Mouse (Mus musculus) heart, embryonic 12.5 days (tissue): ENCODE measurements at regions not wholly inside any gene's neighbourhood (a gene's known extent, or its start where the extent isn't known, plus 50 kb on each side); places are given as distances from the start of the nearest gene placed in this dataset.

Source experiments
- ATAC-seq: fragments of 200-750 bp; cut with Nextera tagmentation; 2 replicates; pipeline ENCODE4 v1.8.0; 2017; ENCODE audit warnings: moderate TSS enrichment, moderate library complexity; ENCODE audit not compliant: insufficient number of reproducible peaks, low FRiP score
- H3K27ac ChIP-seq: fragments of 300-500 bp; sonication (generic); 2 replicates; pipeline ENCODE4 v1.5.1; 2016; ENCODE audit warnings: mild to moderate bottlenecking, moderate library complexity; ENCODE audit not compliant: poor library complexity, severe bottlenecking
- H3K27me3 ChIP-seq: fragments of 300-500 bp; sonication (generic); replicated peaks from 2 replicates; pipeline ENCODE4 v1.6.1; 2016; ENCODE audit warnings: mild to moderate bottlenecking, moderate library complexity
- H3K36me3 ChIP-seq: fragments of 300-500 bp; sonication (generic); 2 replicates; pipeline ENCODE4 v1.6.1; 2016; ENCODE audit warnings: mild to moderate bottlenecking, moderate library complexity
- H3K4me1 ChIP-seq: fragments of 300-500 bp; sonication (generic); replicated peaks from 2 replicates; pipeline ENCODE4 v1.6.1; 2016; ENCODE audit warnings: mild to moderate bottlenecking
- H3K4me2 ChIP-seq: fragments of 300-500 bp; sonication (generic); 2 replicates; pipeline ENCODE4 v1.6.1; 2016; ENCODE audit warnings: mild to moderate bottlenecking, moderate library complexity
- H3K4me3 ChIP-seq: fragments of 300-500 bp; sonication (generic); 2 replicates; pipeline ENCODE4 v1.5.1; 2016; ENCODE audit warnings: mild to moderate bottlenecking
- H3K9ac ChIP-seq: fragments of 300-500 bp; sonication (generic); 2 replicates; pipeline ENCODE4 v1.6.1; 2016; ENCODE audit warnings: mild to moderate bottlenecking, moderate library complexity
- H3K9me3 ChIP-seq: fragments of 300-500 bp; sonication (generic); replicated peaks from 2 replicates; pipeline ENCODE4 v1.6.1; 2016; ENCODE audit warnings: mild to moderate bottlenecking, moderate library complexity
- WGBS: fragments of 180-500 bp; shearing (Covaris S2); methylation state at CpG from one replicate; pipeline ENCODE4 v1.1.7; 2016; 5-methylcytosine and 5-hydroxymethylcytosine counted together

DNA sequence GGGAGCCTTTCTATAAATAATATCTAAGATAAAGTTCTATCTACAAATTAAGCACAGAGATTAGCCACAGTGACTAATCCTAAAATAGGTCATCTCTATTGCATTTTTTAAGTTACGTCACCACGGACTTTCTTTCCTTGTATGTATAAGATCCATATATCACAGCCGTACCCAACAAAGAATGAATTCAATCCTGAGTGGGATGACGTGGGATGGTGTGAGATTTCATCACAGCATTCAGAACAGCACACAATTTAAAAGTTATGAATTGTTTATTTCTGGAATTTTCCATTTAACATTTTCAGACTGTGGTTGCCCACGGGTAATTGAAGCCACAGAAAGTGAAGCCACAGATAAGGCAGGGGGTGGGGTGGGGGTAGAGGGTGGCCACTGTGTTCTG, 129.0 kb upstream of the Dynlrb2 start:
- H3K27me3 ChIP-seq = no peaks in the 10 kb centered on the region; the same call in 1 of the 2 replicates
- H3K4me3 ChIP-seq = no peak overlapping the region
- no peaks in the 10 kb centered on the region for H3K9me3 ChIP-seq
- H3K36me3 ChIP-seq = no peaks in the 10 kb centered on the region
- H3K4me2 ChIP-seq = no peak overlapping the region
- no peak for ATAC-seq
- H3K9ac ChIP-seq = no peak overlapping the region
- H3K27ac ChIP-seq = no peak overlapping the region
- 54% methylated on average over 5 of the region's 5 CpGs for WGBS
- H3K4me1 ChIP-seq = peaks cover 31% of the 10 kb centered on the region

DNA sequence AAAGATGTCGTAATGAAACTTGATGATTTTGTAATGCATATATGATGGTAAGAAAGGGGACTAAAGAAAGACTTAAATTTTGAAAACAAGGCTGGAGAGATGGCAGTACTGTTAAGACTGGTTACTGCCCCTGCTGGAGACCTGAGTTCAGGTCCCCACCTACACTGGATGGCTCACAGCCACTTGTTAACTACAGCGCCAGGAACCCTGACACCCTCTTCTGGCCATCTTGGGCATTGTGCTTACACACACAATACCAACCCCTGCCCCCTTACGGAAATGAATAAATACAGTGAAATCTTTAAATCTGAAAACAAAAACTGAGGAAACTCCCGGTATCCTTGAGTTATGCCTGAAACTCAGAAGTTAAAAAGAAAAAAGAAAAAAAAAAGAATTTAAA, 131.7 kb upstream of the Dynlrb2 start:
- ATAC-seq = no peak
- 81% methylated on average over 4 of the region's 4 CpGs for WGBS
- no peaks in the 10 kb centered on the region for H3K36me3 ChIP-seq
- H3K9ac ChIP-seq = no peak overlapping the region
- no peak overlapping the region for H3K27ac ChIP-seq
- H3K4me3 ChIP-seq = no peak overlapping the region
- no peaks in the 10 kb centered on the region; the same call in 1 of the 2 replicates for H3K27me3 ChIP-seq
- peaks cover 17% of the 10 kb centered on the region for H3K4me1 ChIP-seq
- no peak overlapping the region for H3K4me2 ChIP-seq
- no peaks in the 10 kb centered on the region for H3K9me3 ChIP-seq

DNA sequence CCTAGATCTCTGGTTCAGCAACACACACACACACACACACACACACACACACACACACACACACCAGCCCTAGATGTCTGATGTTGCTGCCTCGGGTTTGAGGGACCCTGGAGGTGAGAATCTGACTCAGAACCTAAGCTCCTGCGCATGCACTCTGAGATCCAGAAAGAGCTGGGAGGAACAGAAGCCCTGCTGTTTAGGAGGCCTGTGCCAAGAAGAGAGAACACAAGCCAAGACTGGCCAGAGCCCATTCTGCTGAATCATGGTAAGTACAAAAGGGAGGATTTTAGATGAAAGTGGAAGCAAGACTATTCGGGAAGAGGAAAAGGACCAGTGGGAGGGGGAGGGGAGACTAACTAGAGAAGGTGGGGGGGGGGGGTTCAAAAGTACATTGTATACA, 132.2 kb upstream of the Dynlrb2 start:
- WGBS = 49% methylated on average over 3 of the region's 3 CpGs
- ATAC-seq = no peak
- no peak overlapping the region for H3K9ac ChIP-seq
- H3K36me3 ChIP-seq = no peaks in the 10 kb centered on the region
- no peak overlapping the region for H3K27ac ChIP-seq
- H3K4me1 ChIP-seq = peaks cover 17% of the 10 kb centered on the region
- H3K9me3 ChIP-seq = no peaks in the 10 kb centered on the region
- H3K4me2 ChIP-seq = no peak overlapping the region
- no peaks in the 10 kb centered on the region; the same call in 1 of the 2 replicates for H3K27me3 ChIP-seq
- H3K4me3 ChIP-seq = no peak overlapping the region

DNA sequence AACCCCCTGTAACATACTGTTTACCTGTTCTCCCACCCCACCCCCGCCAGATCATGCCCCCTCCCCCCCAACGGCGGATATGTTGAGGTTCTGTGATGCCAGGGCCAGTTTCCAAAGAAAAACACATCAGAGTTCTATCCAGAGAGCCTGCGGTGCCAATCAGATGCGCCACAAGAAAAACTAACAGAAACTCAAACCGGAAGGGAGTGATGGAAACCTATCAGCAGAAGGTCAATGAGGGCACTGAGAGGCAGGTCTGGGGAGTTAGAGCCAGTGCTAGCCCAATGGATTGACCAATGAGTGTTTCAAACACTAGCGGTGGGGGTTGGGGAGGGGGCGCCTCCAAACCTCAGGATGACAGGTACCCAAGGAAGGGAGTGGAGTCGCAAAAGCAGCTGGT, 132.7 kb upstream of the Dynlrb2 start:
- Histone ChIP-seq H3K9me3 (no peaks in the 10 kb centered on the region), H3K36me3 (no peaks in the 10 kb centered on the region), H3K4me1 (peaks cover 19% of the 10 kb centered on the region), H3K27me3 (no peaks in the 10 kb centered on the region; the same call in 1 of the 2 replicates), H3K4me3 (no peak overlapping the region), H3K4me2 (no peak overlapping the region), H3K9ac (no peak overlapping the region), H3K27ac (no peak overlapping the region; the same call in 1 of the 2 replicates)
- ATAC-seq = no peak
- WGBS = 54% methylated on average over 9 of the region's 9 CpGs

DNA sequence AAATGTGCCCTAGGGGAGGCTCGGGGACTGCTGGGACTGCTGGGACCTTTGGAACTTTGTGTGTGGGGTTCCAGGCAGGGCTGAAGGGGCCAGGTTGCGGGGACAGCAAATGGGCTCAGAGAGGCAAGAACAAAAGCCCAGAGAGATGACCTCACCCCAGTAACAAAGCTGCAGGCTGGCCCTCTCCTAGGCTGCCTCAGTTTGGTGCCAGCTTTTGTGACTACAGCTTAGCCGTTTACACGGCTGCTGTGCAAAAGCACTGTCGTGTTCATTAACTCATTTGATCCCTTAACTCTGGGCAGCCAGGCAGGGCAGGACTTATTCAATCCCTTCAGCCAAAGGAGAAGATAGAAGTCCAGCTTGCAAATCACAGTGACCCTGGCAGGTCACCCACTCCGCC, 137.3 kb upstream of the Dynlrb2 start:
- Histone ChIP-seq H3K4me1 (peaks cover 18% of the 10 kb centered on the region), H3K9me3 (no peaks in the 10 kb centered on the region), H3K4me3 (no peak overlapping the region), H3K27ac (no peak overlapping the region), H3K27me3 (no peaks in the 10 kb centered on the region; the same call in 1 of the 2 replicates), H3K36me3 (no peaks in the 10 kb centered on the region), H3K4me2 (no peak overlapping the region), H3K9ac (no peak overlapping the region)
- 62% methylated on average over 6 of the region's 6 CpGs for WGBS
- no peak for ATAC-seq

DNA sequence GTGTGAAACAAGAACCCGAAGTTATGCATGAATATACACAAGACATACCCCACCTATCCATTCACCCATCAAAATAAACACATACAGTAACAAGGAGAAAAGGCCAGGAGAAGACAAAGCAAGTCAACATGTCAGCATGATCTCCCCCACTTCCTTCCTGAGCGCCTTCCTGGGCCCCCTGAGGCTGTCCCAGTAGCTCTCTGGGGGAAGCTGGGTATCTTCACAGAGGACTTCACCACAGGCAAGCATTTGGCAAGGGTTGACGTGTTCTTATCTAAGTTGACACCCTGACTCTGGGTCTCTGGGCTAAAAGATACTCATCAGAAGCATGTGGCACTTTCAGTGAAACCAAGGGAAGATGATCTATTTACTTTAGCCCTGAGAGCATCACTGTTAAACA, 138.1 kb upstream of the Dynlrb2 start:
- Histone ChIP-seq H3K27ac (no peak overlapping the region), H3K4me2 (no peak overlapping the region), H3K4me1 (peaks cover 13% of the 10 kb centered on the region), H3K9ac (no peak overlapping the region), H3K9me3 (no peaks in the 10 kb centered on the region), H3K27me3 (no peaks in the 10 kb centered on the region; the same call in 1 of the 2 replicates), H3K4me3 (no peak overlapping the region), H3K36me3 (no peaks in the 10 kb centered on the region)
- no peak for ATAC-seq
- WGBS = 44% methylated on average over 3 of the region's 3 CpGs

DNA sequence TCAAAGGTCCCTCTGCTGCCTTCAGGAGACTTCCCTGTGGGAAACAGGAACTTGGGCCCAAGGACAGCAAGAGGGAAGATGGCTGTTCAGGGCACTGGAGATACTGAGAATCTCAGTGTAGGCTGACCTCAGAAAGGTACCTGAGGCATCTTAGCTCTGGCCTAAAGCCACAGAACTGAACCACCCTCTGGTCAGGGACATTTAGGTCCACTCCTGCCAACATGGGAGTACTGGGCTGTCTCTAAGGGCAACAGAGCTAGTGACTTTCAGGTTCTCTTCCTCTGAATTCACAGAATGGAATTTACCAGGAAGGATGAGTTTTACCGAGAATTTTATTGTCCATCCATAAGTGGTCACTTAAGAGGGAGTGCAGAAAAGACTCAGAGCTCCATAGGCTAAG, 140.0 kb upstream of the Dynlrb2 start:
- peaks cover 6% of the 10 kb centered on the region; the same call in 1 of the 2 replicates for H3K4me1 ChIP-seq
- H3K4me3 ChIP-seq = no peak overlapping the region
- no peaks in the 10 kb centered on the region; the same call in 1 of the 2 replicates for H3K27me3 ChIP-seq
- 79% methylated on average over 1 of the region's 1 CpGs for WGBS
- H3K4me2 ChIP-seq = no peak overlapping the region
- H3K36me3 ChIP-seq = no peaks in the 10 kb centered on the region
- ATAC-seq = no peak
- no peak overlapping the region for H3K9ac ChIP-seq
- no peaks in the 10 kb centered on the region for H3K9me3 ChIP-seq
- no peak overlapping the region for H3K27ac ChIP-seq

DNA sequence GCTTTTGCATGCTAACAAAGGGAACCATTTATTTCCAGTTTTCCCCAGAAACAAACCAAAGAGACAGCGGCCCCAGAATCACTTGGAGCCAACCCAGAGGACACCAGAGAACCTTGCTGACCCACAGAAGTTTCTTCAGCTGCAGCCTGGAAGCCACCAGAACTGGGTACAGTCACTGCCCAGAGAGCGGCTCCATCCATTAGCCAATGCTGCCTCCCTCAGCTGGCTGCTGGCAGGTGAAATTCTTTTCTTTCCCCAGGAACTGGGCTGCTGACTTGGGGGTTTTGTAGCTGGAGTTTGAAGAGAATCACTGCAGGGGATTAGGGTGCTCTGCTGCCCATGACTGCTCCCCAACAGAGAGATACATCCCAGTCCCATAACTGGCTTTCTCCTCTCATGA, 140.6 kb upstream of the Dynlrb2 start:
- WGBS = 69% methylated on average over 2 of the region's 2 CpGs
- no peak overlapping the region for H3K27ac ChIP-seq

DNA sequence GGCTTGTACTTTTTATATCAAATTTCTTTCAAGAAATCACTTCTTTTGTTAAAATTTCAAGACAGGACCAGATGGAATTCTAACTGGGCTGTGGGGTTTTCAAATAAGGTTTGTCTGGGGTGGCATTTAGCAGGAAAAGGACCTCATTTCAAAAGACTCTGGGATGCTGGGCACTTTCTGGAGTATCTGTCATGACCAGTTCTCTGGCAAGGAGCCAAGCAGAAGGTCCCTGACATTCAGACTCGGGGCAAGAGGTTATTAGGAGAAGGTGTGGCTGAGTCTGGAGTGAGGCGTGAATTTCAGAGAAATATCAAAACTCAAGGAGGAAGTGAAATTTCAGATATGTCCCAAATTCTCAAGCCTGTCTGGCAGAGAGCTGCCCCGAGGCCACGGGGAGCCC, 142.4 kb upstream of the Dynlrb2 start:
- Histone ChIP-seq H3K4me2 (no peak overlapping the region), H3K9me3 (no peaks in the 10 kb centered on the region), H3K27ac (no peak overlapping the region), H3K27me3 (no peaks in the 10 kb centered on the region; the same call in 1 of the 2 replicates), H3K4me3 (no peak overlapping the region), H3K4me1 (peaks cover 4% of the 10 kb centered on the region; the same call in 1 of the 2 replicates), H3K9ac (no peak overlapping the region), H3K36me3 (no peaks in the 10 kb centered on the region)
- ATAC-seq = no peak
- 40% methylated on average over 4 of the region's 4 CpGs for WGBS

More for the DNA sequence above, 140.6 kb upstream of the Dynlrb2 start:
- Histone ChIP-seq H3K36me3 (no peaks in the 10 kb centered on the region), H3K9ac (no peak overlapping the region), H3K9me3 (no peaks in the 10 kb centered on the region), H3K27me3 (no peaks in the 10 kb centered on the region; the same call in 1 of the 2 replicates), H3K4me3 (no peak overlapping the region), H3K4me2 (no peak overlapping the region), H3K4me1 (peaks cover 6% of the 10 kb centered on the region; the same call in 1 of the 2 replicates)
- ATAC-seq = no peak

DNA sequence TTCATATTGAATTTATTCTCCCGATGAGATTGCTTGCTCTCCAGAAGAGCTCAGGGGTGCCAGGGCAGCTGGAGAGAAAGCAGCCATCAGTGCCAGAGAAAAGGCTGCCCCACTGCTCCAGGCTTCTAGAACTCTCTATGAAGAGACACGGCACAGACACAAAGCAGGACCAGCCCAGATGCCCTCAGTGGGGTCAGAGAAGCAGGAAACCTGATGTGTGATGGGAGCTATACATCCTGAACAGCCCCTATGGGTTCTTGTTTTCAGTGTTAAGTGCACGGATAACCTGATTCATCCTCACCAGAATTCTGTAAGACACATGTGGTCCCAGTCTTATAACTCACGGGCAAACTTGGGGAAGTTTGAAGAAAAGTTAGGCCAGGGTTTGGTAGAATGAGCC, 145.0 kb upstream of the Dynlrb2 start:
- Histone ChIP-seq H3K9ac (no peak overlapping the region), H3K4me3 (no peak overlapping the region), H3K27me3 (no peaks in the 10 kb centered on the region), H3K36me3 (no peaks in the 10 kb centered on the region), H3K4me1 (peaks cover 4% of the 10 kb centered on the region; the same call in 1 of the 2 replicates), H3K9me3 (no peaks in the 10 kb centered on the region), H3K4me2 (no peak overlapping the region), H3K27ac (no peak overlapping the region)
- no peak for ATAC-seq
- WGBS = 72% methylated on average over 4 of the region's 4 CpGs

DNA sequence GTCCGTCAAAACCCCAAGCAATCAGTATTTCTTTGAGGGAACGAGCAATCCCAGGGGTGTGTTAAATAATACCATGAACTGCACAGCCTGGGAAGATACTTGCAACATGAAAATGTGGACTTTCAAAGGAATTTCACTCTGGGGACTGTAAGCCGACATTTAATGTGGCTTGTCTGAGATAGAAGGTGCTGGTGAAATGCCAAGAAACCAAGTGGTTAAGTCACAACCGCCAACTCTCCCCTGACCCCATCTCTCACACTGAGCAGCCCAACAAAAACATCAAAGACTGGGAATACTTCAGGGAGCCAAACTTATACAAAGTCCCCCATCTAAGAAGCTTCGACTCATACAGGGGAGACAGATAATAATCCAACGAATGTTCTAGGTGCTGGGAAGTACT, 150.0 kb upstream of the Dynlrb2 start:
- ATAC-seq = no peak
- no peak overlapping the region for H3K4me2 ChIP-seq
- H3K27me3 ChIP-seq = no peaks in the 10 kb centered on the region
- H3K27ac ChIP-seq = no peak overlapping the region
- H3K9me3 ChIP-seq = no peaks in the 10 kb centered on the region
- no peak overlapping the region for H3K9ac ChIP-seq
- no peaks in the 10 kb centered on the region for H3K4me1 ChIP-seq
- no peaks in the 10 kb centered on the region for H3K36me3 ChIP-seq
- no peak overlapping the region for H3K4me3 ChIP-seq
- WGBS = 51% methylated on average over 6 of the region's 6 CpGs

DNA sequence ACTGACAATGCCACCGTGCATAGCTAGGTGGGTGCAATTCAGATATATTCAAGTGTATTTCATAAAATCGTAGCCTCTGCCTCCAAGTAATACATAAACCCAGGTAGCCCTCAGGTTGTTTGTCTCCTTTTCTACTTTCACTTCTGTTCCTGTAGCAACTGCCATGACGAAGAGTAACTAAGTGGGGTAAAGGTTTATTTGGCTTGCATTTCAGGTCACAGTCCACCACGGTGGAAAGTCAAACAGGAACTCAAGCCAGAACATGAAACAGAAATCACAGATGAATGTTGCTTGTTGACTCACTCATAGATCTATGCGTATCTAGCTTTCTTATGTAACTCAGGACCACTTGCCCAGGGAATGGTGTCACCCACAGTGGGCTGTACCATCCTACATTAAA, 150.9 kb upstream of the Dynlrb2 start:
- no peak overlapping the region for H3K4me3 ChIP-seq
- no peaks in the 10 kb centered on the region for H3K27me3 ChIP-seq
- H3K4me2 ChIP-seq = no peak overlapping the region
- no peak overlapping the region for H3K27ac ChIP-seq
- no peaks in the 10 kb centered on the region for H3K36me3 ChIP-seq
- H3K4me1 ChIP-seq = no peaks in the 10 kb centered on the region
- no peak for ATAC-seq
- H3K9me3 ChIP-seq = no peaks in the 10 kb centered on the region
- WGBS = 82% methylated on average over 5 of the region's 5 CpGs
- no peak overlapping the region for H3K9ac ChIP-seq
